Mouse (Mus musculus) myocyte (in vitro differentiated cells): ENCODE data around the gene Hs6st3. TPM values are rescaled to one million over a fixed set of nuclear protein-coding genes. Genes with fewer than 3 reads are reported as not detected.

Source experiments
- H3K27me3 ChIP-seq: one replicate; pipeline ENCODE4 v1.6.1; 2011; ENCODE audit not compliant: control insufficient read depth, insufficient read depth, insufficient read length
- H3K36me3 ChIP-seq: one replicate; pipeline ENCODE4 v1.6.1; 2011; ENCODE audit not compliant: control insufficient read depth, insufficient read depth
- H3K4me2 ChIP-seq: one replicate; pipeline ENCODE4 v1.6.1; 2011; ENCODE audit warnings: low read depth, control low read depth
- H3K4me3 ChIP-seq: one replicate; pipeline ENCODE4 v1.5.1; 2011; ENCODE audit warnings: mild to moderate bottlenecking, control low read depth, moderate library complexity
- H3K79me2 ChIP-seq: one replicate; pipeline ENCODE4 v1.6.1; 2011; ENCODE audit not compliant: control insufficient read depth, insufficient read depth
- H3ac ChIP-seq: one replicate; pipeline ENCODE4 v1.6.1; 2011; ENCODE audit not compliant: control insufficient read depth, insufficient read length
- CEBPB ChIP-seq: IDR thresholded peaks from 2 replicates; pipeline ENCODE4 v1.6.1; 2011; ENCODE audit warnings: mild to moderate bottlenecking, moderate library complexity; ENCODE audit not compliant: poor library complexity, insufficient read depth, severe bottlenecking
- E2F4 ChIP-seq: IDR thresholded peaks from one replicate; pipeline ENCODE4 v1.6.1; 2011; ENCODE audit warnings: mild to moderate bottlenecking, control low read depth, moderate library complexity; ENCODE audit not compliant: insufficient read depth
- MAX ChIP-seq: IDR thresholded peaks from one replicate; pipeline ENCODE4 v1.6.1; 2011; ENCODE audit warnings: low read depth, mild to moderate bottlenecking, control low read depth
- MYOD1 ChIP-seq, 3 experiments: IDR thresholded peaks; one replicate each; pipeline ENCODE4 v1.6.1; 2011; ENCODE audit warnings: control low read depth in 2 of 3, low read depth in 2 of 3, mild to moderate bottlenecking in 2 of 3, moderate library complexity in 1 of 3; ENCODE audit not compliant: insufficient read length in 2 of 3, control insufficient read depth in 1 of 3
- MYOG ChIP-seq, 3 experiments: IDR thresholded peaks; one replicate each; pipeline ENCODE4 v1.6.1; 2011; ENCODE audit warnings: control low read depth in 2 of 3, low read depth in 2 of 3, mild to moderate bottlenecking in 2 of 3; ENCODE audit not compliant: insufficient read length in 2 of 3, control insufficient read depth in 1 of 3, insufficient read depth in 1 of 3
- POLR2A ChIP-seq: IDR thresholded peaks from one replicate; pipeline ENCODE4 v1.6.1; 2011; ENCODE audit warnings: low read depth, mild to moderate bottlenecking, control low read depth, moderate library complexity; ENCODE audit not compliant: insufficient read length
- POLR2AphosphoS2 ChIP-seq: IDR thresholded peaks from one replicate; pipeline ENCODE4 v1.6.1; 2011; ENCODE audit warnings: low read depth, control low read depth; ENCODE audit not compliant: insufficient read length
- REST ChIP-seq: IDR thresholded peaks from one replicate; pipeline ENCODE4 v1.6.1; 2011; ENCODE audit warnings: mild to moderate bottlenecking, control low read depth, moderate library complexity; ENCODE audit not compliant: insufficient read depth, insufficient read length
- SRF ChIP-seq: IDR thresholded peaks from one replicate; pipeline ENCODE4 v1.6.1; 2011; ENCODE audit warnings: low read depth; ENCODE audit not compliant: control insufficient read depth, insufficient read length
- TCF12 ChIP-seq: IDR thresholded peaks from one replicate; pipeline ENCODE4 v1.6.1; 2011; ENCODE audit warnings: mild to moderate bottlenecking, control low read depth; ENCODE audit not compliant: poor library complexity, insufficient read depth, severe bottlenecking
- TCF3 ChIP-seq: IDR thresholded peaks from one replicate; pipeline ENCODE4 v1.6.1; 2011; ENCODE audit warnings: low read depth, control low read depth; ENCODE audit not compliant: insufficient read length
- USF1 ChIP-seq: IDR thresholded peaks from one replicate; pipeline ENCODE4 v1.6.1; 2011; ENCODE audit warnings: low read depth, mild to moderate bottlenecking, control low read depth, moderate library complexity
- polyA plus RNA-seq: library from polyadenylated mRNA; unstranded; fragments of >200 nt; fragmentation: generic; extraction: Trizol; gene quantifications from one replicate; pipeline ENCODE4 v1.2.1, GENCODE M21; 2012; ENCODE audit warnings: missing spikeins

The Hs6st3 gene
- polyA plus RNA-seq, 1 experiment, result not detected

DNA sequence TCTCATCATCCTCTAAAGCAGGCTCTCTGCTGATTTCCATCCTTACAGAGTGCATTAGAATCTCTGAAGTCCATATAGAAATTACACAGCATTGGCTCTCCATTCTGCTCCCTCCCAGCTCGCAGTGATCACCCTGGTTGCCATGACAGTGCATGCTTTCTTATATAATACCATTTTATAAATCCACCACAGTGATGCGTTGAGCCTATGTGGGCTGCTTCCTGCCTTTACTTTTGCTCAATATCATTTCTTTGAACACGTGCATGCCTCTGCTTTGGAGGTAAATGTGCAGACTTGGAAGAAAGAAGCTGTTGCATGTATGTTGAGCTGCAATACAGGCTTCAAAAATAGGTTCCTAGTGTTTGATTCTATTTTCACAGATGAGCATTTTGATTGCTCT lies 494.9 kb downstream of the Hs6st3 start:
- H3K4me2 ChIP-seq, result no peak overlapping the region
- no peaks in the 10 kb centered on the region for H3K36me3 ChIP-seq
- TF ChIP-seq E2F4, result no peak
- TF ChIP-seq REST, result no peak
- no peak for TF ChIP-seq USF1
- no peak for TF ChIP-seq POLR2AphosphoS2
- no peak for TF ChIP-seq TCF3
- TF ChIP-seq MYOG (IDR thresholded peaks at IDR 0.05; ENCODE audit: control insufficient read depth in 1 of 3, insufficient read depth in 1 of 3, insufficient read length in 2 of 3, low read depth in 2 of 3), result no peak
- TF ChIP-seq TCF12, result no peak
- TF ChIP-seq SRF, result no peak
- no peak for TF ChIP-seq MAX
- no peak overlapping the region for H3ac ChIP-seq
- no peaks in the 10 kb centered on the region for H3K27me3 ChIP-seq
- no peak overlapping the region for H3K4me3 ChIP-seq
- H3K79me2 ChIP-seq, result no peaks in the 10 kb centered on the region

DNA sequence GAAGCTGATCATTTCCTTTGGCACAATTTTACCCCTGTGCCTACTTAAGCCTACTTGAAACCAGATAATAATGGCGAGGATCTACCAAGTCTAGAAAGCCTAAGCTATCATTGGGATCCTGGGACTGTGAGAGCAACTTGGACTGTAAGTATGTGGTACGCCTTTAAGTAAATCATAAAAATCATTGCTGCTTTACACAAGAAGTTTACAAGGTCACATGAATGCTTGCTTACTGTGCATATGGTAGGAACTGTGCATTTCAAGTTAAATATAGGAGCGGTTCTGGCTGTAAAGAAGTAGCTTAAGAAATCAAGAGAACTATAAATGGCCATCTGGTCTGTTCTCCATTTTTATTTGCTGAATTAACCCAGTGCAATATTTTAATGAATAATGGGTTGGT lies 495.5 kb downstream of the Hs6st3 start:
- Histone ChIP-seq H3K27me3 (no peaks in the 10 kb centered on the region), H3K36me3 (no peaks in the 10 kb centered on the region)

DNA sequence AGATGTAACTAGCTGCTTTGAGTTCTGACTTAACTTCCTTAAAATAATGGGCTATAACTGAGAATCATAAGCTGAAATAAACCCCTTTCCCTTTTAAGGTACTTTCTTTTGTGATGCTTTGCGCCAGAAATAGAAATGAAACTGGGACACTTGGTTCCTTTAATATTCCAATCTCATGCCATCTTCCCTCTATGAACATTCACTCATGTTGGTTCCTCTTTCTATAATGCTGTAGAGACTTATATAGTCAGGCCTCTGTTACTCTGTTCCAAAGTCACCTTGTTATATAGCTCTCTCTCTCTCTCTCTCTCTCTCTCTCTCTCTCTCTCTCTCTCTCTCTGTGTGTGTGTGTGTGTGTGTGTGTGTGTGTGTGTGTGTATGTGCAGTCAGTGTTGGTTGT lies 504.7 kb downstream of the Hs6st3 start:
- H3K79me2 ChIP-seq, result no peaks in the 10 kb centered on the region
- H3K27me3 ChIP-seq, result no peaks in the 10 kb centered on the region
- no peak overlapping the region for H3K4me2 ChIP-seq
- no peak overlapping the region for H3K4me3 ChIP-seq
- H3ac ChIP-seq, result no peak overlapping the region
- no peaks in the 10 kb centered on the region for H3K36me3 ChIP-seq
- no peak for TF ChIP-seq MYOD1 (IDR thresholded peaks at IDR 0.05; ENCODE audit: control insufficient read depth in 1 of 3, insufficient read length in 2 of 3, low read depth in 2 of 3)

More for the DNA sequence above, 495.5 kb downstream of the Hs6st3 start:
- H3K79me2 ChIP-seq, result no peaks in the 10 kb centered on the region
- no peak overlapping the region for H3ac ChIP-seq
- H3K4me3 ChIP-seq, result no peak overlapping the region
- TF ChIP-seq E2F4 (no peak), USF1 (no peak), TCF12 (no peak), TCF3 (no peak), MYOG (IDR thresholded peaks at IDR 0.05; ENCODE audit: control insufficient read depth in 1 of 3, insufficient read depth in 1 of 3, insufficient read length in 2 of 3, low read depth in 2 of 3) (no peak), MYOD1 (IDR thresholded peaks at IDR 0.05; ENCODE audit: control insufficient read depth in 1 of 3, insufficient read length in 2 of 3, low read depth in 2 of 3) (no peak), CEBPB (no peak), REST (no peak), POLR2AphosphoS2 (no peak), POLR2A (no peak), MAX (no peak)
- H3K4me2 ChIP-seq, result no peak overlapping the region

DNA sequence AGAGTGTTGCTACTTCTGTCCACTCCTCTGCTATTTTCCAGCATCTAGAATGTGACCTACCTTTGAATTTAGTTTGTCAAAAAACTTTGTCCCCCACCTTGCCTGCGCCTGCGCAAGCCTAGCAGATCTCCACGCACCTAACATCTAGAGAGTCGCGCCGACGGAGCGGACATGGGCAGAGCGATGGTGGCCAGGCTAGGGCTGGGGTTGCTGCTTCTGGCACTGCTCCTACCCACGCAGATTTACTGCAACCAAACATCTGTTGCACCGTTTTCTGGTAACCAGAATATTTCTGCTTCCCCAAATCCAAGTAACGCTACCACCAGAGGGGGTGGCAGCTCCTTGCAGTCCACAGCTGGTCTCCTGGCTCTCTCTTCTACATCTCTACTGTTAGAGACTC lies 505.7 kb downstream of the Hs6st3 start:
- Histone ChIP-seq H3K79me2 (no peaks in the 10 kb centered on the region), H3ac (no peak overlapping the region), H3K27me3 (no peaks in the 10 kb centered on the region), H3K4me3 (no peak overlapping the region), H3K4me2 (no peak overlapping the region), H3K36me3 (no peaks in the 10 kb centered on the region)
- no peak for TF ChIP-seq MYOD1 (IDR thresholded peaks at IDR 0.05; ENCODE audit: control insufficient read depth in 1 of 3, insufficient read length in 2 of 3, low read depth in 2 of 3)
- no peak for TF ChIP-seq TCF3
- TF ChIP-seq MAX, result no peak
- TF ChIP-seq SRF, result no peak

DNA sequence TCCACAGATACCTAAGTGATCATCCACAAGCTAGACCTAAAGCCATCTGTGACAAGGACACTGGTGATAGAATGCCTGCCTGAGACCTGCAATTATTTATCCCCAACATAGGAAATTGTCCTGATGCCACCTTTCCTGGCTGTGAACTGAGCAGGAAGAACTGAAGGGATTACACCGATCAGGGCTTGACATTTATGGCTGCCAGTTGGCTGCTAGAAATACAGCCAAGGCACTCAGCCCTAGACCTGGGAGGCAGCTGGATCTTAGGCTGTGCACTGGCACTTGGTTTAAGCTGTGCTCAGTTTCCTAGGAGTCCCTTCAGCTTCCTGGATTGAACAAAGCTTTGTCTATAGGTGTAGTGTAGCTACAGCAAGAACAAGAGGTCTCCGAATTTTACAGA lies 518.8 kb downstream of the Hs6st3 start:
- Histone ChIP-seq H3K27me3 (no peaks in the 10 kb centered on the region), H3K36me3 (no peaks in the 10 kb centered on the region), H3K4me3 (no peak overlapping the region), H3K4me2 (no peak overlapping the region), H3K79me2 (no peaks in the 10 kb centered on the region), H3ac (no peak overlapping the region)
- TF ChIP-seq E2F4, result no peak
- TF ChIP-seq MAX, result no peak
- no peak for TF ChIP-seq POLR2A
- no peak for TF ChIP-seq MYOD1 (IDR thresholded peaks at IDR 0.05; ENCODE audit: control insufficient read depth in 1 of 3, insufficient read length in 2 of 3, low read depth in 2 of 3)
- TF ChIP-seq USF1, result no peak
- TF ChIP-seq CEBPB, result no peak
- TF ChIP-seq TCF12, result no peak
- no peak for TF ChIP-seq SRF
- TF ChIP-seq POLR2AphosphoS2, result no peak
- TF ChIP-seq TCF3, result no peak
- TF ChIP-seq REST, result no peak
- TF ChIP-seq MYOG (IDR thresholded peaks at IDR 0.05; ENCODE audit: control insufficient read depth in 1 of 3, insufficient read depth in 1 of 3, insufficient read length in 2 of 3, low read depth in 2 of 3), result no peak
